Mouse (Mus musculus) mouse embryonic stem cell (cell line): ENCODE data around the gene Gadl1.

ENCODE experiments used
- in situ Hi-C, 2 experiments: fragments of 300-500 bp; cut with MboI; formaldehyde crosslinking; loops; 1 replicate in 1 of 2; 3 replicates in 1 of 2; pipeline ENCODE4 v1.14.3; 2019 to 2020; ENCODE audit warnings: low sequenced_read_pairs in 2 of 2, low pct_unique_long_range_greater_than_20kb in 1 of 2, mixed read lengths in 1 of 2; ENCODE audit not compliant: unreplicated experiment in 1 of 2

Gene Gadl1

GRCm38 (mm10) chr9:115932741-115933140 is 23.5 kb downstream of the Gadl1 start:
- in situ Hi-C loops, result no loop called here

DNA sequence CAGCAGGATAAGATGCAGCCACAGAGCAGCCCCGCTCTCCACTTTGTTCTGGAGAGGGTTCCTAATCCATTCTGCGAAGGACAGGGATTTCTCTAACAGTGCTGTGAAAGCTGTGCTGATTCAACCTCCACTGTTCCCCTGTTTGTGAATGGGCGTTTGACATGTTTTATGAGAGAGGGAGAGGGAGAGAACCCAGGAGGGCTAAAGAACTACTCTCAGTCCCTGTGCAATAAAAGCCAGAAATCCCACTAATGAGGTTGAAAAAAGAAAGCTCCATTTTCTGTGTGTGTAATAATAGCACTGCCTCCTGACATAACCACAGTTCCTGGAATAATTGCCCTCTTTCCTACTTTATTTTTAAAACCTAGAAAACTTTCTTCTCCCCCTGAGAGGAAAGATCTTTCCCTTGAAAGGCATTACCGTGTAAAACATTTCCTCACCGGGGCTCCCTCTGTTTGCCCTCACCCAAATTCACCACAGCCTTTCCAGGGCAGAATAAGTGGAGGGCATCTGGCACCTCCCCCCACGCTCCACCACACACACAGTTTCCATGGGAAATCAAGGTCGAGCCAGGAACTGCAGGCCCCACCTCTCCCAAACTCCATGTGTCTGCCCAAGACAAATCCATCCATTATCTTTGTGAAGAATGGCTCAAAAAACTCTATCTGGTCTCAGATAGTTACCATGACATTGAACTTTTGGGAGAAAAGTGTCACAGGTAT is 24.1 kb downstream of the Gadl1 start:
- in situ Hi-C loops, result no loop called here

- in situ Hi-C loops, result no loop called here
Measured at GRCm38 (mm10) chr9:115934288-115934687, 25.0 kb downstream of the Gadl1 start.

GRCm38 (mm10) chr9:115936350-115936749 is 27.1 kb downstream of the Gadl1 start:
- in situ Hi-C loops, result no loop called here

- in situ Hi-C loops, result no loop called here
Measured at GRCm38 (mm10) chr9:115937915-115938314, 28.7 kb downstream of the Gadl1 start.

DNA sequence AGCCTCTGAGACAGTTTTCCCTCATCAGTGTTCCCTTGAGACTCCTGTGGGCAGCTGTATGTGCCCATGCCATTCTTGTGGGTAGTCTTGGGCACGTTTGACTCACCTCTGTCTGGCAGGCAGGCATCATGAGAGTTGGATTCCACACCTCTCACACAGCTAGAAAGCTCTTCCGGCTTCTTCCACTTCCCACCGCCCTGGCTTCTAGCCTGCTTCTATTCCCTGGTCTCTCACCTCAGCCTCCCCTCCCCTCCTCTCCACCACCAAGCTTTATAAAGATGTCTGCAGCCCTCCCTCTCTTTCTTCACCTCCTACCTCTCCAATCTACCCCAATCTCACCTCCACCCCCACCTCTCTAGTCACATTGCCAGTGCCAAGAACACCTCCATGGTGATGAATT is 30.2 kb downstream of the Gadl1 start:
- in situ Hi-C loops, result no loop called here

GRCm38 (mm10) chr9:115941171-115941570 is 31.9 kb downstream of the Gadl1 start:
- in situ Hi-C loops, result no loop called here

DNA sequence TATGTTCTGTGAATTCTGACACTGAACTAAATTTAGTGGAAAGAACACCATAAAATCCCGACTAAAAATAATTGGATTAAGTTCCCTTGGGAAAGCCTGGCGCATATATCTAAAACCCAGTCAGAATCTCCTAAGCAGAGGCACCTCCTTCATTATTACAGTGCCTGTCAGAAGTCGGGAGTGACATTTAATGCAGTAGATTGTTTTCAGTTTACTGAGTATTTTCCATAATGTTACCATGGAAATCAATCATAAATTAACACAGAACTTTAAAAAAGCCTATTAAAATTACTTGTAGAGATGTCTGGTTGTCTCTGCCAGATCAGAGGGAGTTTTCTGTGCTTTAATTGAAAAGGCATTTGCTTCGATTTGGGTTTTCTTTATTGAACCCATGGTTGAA is 33.2 kb downstream of the Gadl1 start:
- in situ Hi-C loops, result no loop called here

GRCm38 (mm10) chr9:115942989-115943388 is 33.7 kb downstream of the Gadl1 start:
- in situ Hi-C loops, result no loop called here

GRCm38 (mm10) chr9:115943577-115944320 is 34.5 kb downstream of the Gadl1 start:
- in situ Hi-C loops, result no loop called here

- in situ Hi-C loops, result no loop called here
Measured at GRCm38 (mm10) chr9:115965056-115965455, 55.8 kb downstream of the Gadl1 start.

GRCm38 (mm10) chr9:115966116-115966515 is 56.9 kb downstream of the Gadl1 start:
- in situ Hi-C loops, result no loop called here

GRCm38 (mm10) chr9:115966746-115967145 is 57.5 kb downstream of the Gadl1 start:
- in situ Hi-C loops, result no loop called here

GRCm38 (mm10) chr9:115967638-115968037 is 58.4 kb downstream of the Gadl1 start:
- in situ Hi-C loops, result no loop called here

DNA sequence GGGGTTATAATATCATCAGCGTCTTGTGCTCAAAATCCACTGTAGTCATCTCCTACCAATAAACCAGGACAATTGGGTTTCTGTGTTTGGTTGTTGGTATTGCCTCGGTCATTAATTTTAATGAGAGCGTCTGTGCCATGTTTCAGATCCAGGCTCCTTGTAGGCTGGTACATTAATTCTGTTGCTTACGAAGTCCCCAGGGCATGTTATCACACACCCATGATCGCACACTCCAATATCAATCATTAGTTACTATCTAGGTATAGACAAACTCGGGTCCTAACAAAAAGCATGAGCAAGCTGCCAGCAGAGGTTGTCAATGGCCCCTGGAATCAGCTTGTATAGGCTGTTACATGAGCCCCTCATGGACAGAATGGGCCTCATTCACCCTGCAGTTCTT is 67.6 kb downstream of the Gadl1 start:
- in situ Hi-C loops, result no loop called here

DNA sequence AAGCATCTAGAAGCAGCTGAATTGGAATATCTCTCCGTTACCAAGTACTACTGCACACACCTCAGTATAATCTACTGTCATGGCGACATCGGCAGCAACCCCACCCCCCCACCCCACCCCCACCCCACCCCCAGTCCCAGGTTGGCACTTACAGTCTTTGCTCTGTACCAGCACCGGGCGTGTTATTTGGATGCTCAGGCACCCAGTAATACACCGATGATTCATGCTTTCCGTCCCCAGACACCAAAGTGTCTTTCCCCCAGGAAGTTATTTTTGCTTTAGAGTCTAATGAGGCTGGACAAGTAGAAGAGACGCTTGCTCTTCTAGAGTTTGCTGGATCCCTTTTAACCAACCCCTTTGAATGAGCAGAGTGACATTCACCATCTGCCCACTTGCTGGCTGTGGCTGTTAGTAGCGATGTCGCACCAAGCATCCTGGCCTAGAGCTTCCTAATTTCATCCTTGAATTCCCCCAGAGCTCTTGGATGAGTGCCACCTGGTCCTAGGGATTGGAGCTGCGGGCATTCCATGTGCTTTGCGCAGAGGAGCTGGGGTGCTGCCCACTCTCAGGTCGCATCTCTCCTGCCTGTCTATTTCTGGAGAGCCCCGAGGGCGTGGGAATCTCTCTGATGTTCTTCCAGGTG is 68.5 kb downstream of the Gadl1 start:
- in situ Hi-C loops, result no loop called here

GRCm38 (mm10) chr9:115978478-115978877 is 69.2 kb downstream of the Gadl1 start:
- in situ Hi-C loops, result no loop called here

DNA sequence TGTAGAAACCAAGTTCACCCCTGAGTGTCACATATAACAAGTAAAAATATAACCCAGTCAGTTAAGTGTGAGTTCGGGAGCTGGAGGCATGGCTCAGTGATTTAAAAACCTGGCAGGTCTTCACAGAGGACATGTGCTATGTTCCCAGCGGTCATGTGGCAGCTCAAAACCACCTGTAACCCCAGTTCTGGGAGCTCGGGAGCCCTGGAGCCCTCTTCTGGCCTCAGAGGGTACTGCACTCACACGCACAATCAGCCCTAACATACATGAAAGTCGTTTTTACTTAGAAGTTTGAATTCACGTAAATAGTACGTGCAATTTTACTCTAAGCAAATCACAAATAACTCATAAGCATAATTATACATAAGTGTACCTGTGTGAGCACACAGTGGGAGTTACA is 81.4 kb downstream of the Gadl1 start:
- in situ Hi-C loops, result no loop called here

GRCm38 (mm10) chr9:115994772-115995171 is 85.5 kb downstream of the Gadl1 start:
- in situ Hi-C loops, result no loop called here
